Mouse (Mus musculus): ENCODE measurements at regions not wholly inside any gene's neighbourhood (a gene's known extent, or its start where the extent isn't known, plus 50 kb on each side); places are given as distances from the start of the nearest gene placed in this dataset.

GRCm38 (mm10) chr1:13980273-13980672, 2112.9 kb downstream of the 4930444P10Rik start:
- TF ChIP-seq CTCF (IDR thresholded peaks at IDR 0.05; ENCODE audit: low read depth, low read length) (no peak), POLR2A (IDR thresholded peaks at IDR 0.05; ENCODE audit: borderline replicate concordance, low read depth, low read length) (no peak)

All from bone marrow macrophage, adult 2 months (primary cell).